Mouse (Mus musculus) G1E (cell line): Measurements from ENCODE around the gene Repin1.

Source experiments
- CTCF ChIP-seq: IDR thresholded peaks from 2 replicates; pipeline ENCODE4 v1.5.1; 2012; ENCODE audit warnings: low read depth, low read length, inconsistent platforms, mixed read lengths
- GATA1 ChIP-seq: IDR thresholded peaks from 2 replicates; pipeline ENCODE4 v1.6.1; 2012; ENCODE audit warnings: borderline replicate concordance, low read length, inconsistent platforms, mixed read lengths
- GATA2 ChIP-seq: IDR thresholded peaks from 2 replicates; pipeline ENCODE4 v1.6.1; 2012; ENCODE audit warnings: low read depth, low read length, inconsistent platforms, borderline replicate concordance
- TAL1 ChIP-seq: conservative IDR thresholded peaks from 2 replicates; pipeline ENCODE4 v1.6.1; 2012; ENCODE audit warnings: low read depth, low read length, inconsistent platforms, mixed read lengths

GRCm38 (mm10) chr6:48582037-48582436, 11.6 kb upstream of the Repin1 start:
- TF ChIP-seq CTCF (peak; percentile 26; the same call in 1 of the 2 replicates), TAL1 (no peak), GATA1 (no peak), GATA2 (no peak)
